25 mouse cellular contexts compared by ENCODE assay signal in the genomic region with DNA sequence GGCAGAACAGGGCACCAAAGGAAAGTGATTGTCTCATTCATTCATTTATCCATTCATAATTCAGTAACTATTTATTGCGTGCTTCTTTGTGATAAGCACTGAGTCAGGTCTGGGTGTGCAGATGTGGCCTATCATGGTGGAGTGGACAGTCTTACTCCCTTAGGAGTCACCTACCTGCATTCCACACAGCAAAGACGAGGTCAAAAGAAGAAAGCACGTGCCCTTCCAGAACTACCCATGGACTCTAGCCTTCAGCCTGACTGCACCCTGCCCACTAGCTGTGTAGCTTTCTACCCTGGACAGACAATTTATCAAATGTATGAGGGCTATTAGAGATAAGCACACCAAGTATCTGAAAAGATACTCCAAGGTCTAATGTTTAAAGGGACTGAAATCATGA. TPM values are rescaled to one million over a fixed set of nuclear protein-coding genes. Genes with fewer than 3 reads are reported as not detected.
"Had no signal": no experiment of that assay in that cellular context is flagged by ENCODE, and none has a peak within 500 bp of the region (broad histone marks: within the 10 kb centered on the region; RNA-seq: fewer than 3 reads in every experiment).

No protein-coding gene starts in this region.

- H3K9ac ChIP-seq: neural tube, embryonic 12.5 days; neural tube, embryonic 13.5 days; neural tube, embryonic 15.5 days; stomach, embryonic 15.5 days had no signal

- H3K36me3 ChIP-seq: neural tube, embryonic 12.5 days; neural tube, embryonic 13.5 days; neural tube, embryonic 15.5 days; stomach, embryonic 15.5 days had no signal

- H3K4me2 ChIP-seq: neural tube, embryonic 12.5 days; neural tube, embryonic 13.5 days; neural tube, embryonic 15.5 days; stomach, embryonic 15.5 days had no signal

- H3K4me3 ChIP-seq: neural tube, embryonic 12.5 days; neural tube, embryonic 13.5 days; neural tube, embryonic 15.5 days; stomach, embryonic 15.5 days had no signal

- H3K27me3 ChIP-seq: neural tube, embryonic 12.5 days; neural tube, embryonic 13.5 days; neural tube, embryonic 15.5 days; stomach, embryonic 15.5 days had no signal

- H3K4me1 ChIP-seq: neural tube, embryonic 12.5 days; neural tube, embryonic 13.5 days; neural tube, embryonic 15.5 days; stomach, embryonic 15.5 days had no signal

- H3K9me3 ChIP-seq: neural tube, embryonic 12.5 days; neural tube, embryonic 13.5 days; neural tube, embryonic 15.5 days; stomach, embryonic 15.5 days had no signal

- H3K27ac ChIP-seq: neural tube, embryonic 12.5 days; neural tube, embryonic 13.5 days; neural tube, embryonic 15.5 days; stomach, embryonic 15.5 days; stomach, postnatal 0 days had no signal

- DNase-seq: retina, postnatal 1 day; right cerebral cortex, adult 18-20 months; right cerebral cortex, postnatal 14 days; right cerebral cortex, postnatal 25 days; right cerebral cortex, postnatal 4 days; spleen, adult 18-20 months; thymus, adult 18-20 months; thymus, adult 2 months; thymus, postnatal 14 days; thymus, postnatal 25 days; thymus, postnatal 36 days; thymus, postnatal 4 days had no signal

RNA-seq across cellular contexts. Expression of a gene that starts 10.8 kb away (rescaled TPM):
- polyA plus RNA-seq: neural tube, embryonic 14.5 days; small intestine, adult 2 months; spleen, adult 2 months; stomach, embryonic 14.5 days; stomach, embryonic 15.5 days; stomach, embryonic 16.5 days; stomach, postnatal 0 days; testis, adult 2 months; thymus, adult 2 months; thymus, postnatal 0 days had no signal

RNA-seq across cellular contexts. Expression of a gene that starts 54.1 kb away (rescaled TPM):
- polyA plus RNA-seq: small intestine, adult 2 months; spleen, adult 2 months; stomach, embryonic 14.5 days; stomach, embryonic 16.5 days; stomach, postnatal 0 days; thymus, adult 2 months; thymus, postnatal 0 days; urinary bladder, adult 2 months had no signal
